Mouse (Mus musculus) liver, adult 2 months (tissue): ENCODE measurements around the gene Slc25a18. TPM values are rescaled to one million over a fixed set of nuclear protein-coding genes. Genes with fewer than 3 reads are reported as not detected.

Experiments used
- DNase-seq: peaks from one replicate; pipeline ENCODE4 v3.0.0-alpha.2; 2011; ENCODE audit warnings: low read depth, low spot score; ENCODE audit errors: extremely low read depth
- H3K27ac ChIP-seq: fragments of 200-500 bp; replicated peaks from 2 replicates; pipeline ENCODE4 v1.5.1; 2012; ENCODE audit warnings: low read depth, mild to moderate bottlenecking, control low read depth, inconsistent platforms, low read length; ENCODE audit not compliant: insufficient read depth
- H3K27me3 ChIP-seq: fragments of 200-500 bp; 2 replicates; pipeline ENCODE4 v1.6.1; 2012; ENCODE audit warnings: mild to moderate bottlenecking, moderate library complexity, low read length, inconsistent platforms; ENCODE audit not compliant: control insufficient read depth, insufficient read depth
- H3K36me3 ChIP-seq: fragments of 200-500 bp; 2 replicates; pipeline ENCODE4 v1.6.1; 2012; ENCODE audit warnings: low read length, inconsistent platforms; ENCODE audit not compliant: control insufficient read depth, insufficient read depth
- H3K4me1 ChIP-seq: fragments of 200-500 bp; 2 replicates; pipeline ENCODE4 v1.6.1; 2011; ENCODE audit warnings: low read length; ENCODE audit not compliant: control insufficient read depth, insufficient read depth
- H3K4me3 ChIP-seq: fragments of 200-500 bp; 2 replicates; pipeline ENCODE4 v1.5.1; 2011; ENCODE audit warnings: low read depth, mild to moderate bottlenecking, control low read depth, low read length, moderate library complexity; ENCODE audit not compliant: insufficient read depth
- H3K79me2 ChIP-seq: fragments of 200-500 bp; 2 replicates; pipeline ENCODE4 v1.6.1; 2012; ENCODE audit warnings: inconsistent platforms, mild to moderate bottlenecking, low read length, moderate library complexity; ENCODE audit not compliant: control insufficient read depth, insufficient read depth
- H3K9ac ChIP-seq: fragments of 200-500 bp; 2 replicates; pipeline ENCODE4 v1.6.1; 2012; ENCODE audit warnings: low read depth, mild to moderate bottlenecking, control low read depth, inconsistent platforms, low read length
- CTCF ChIP-seq: fragments of 200-500 bp; IDR thresholded peaks from 2 replicates; pipeline ENCODE4 v1.5.1; 2011; ENCODE audit warnings: low read depth, low read length, control low read depth
- POLR2A ChIP-seq: fragments of 200-500 bp; IDR thresholded peaks from 2 replicates; pipeline ENCODE4 v1.6.1; 2011; ENCODE audit warnings: low read length, control low read depth; ENCODE audit not compliant: insufficient read depth; ENCODE audit errors: extremely low read depth
- WGBS: fragments of 180-500 bp; shearing (Covaris S2); methylation state at CpG from one replicate; pipeline ENCODE4 v1.1.7; 2018; 5-methylcytosine and 5-hydroxymethylcytosine counted together
- polyA plus RNA-seq: library from polyadenylated mRNA; depleted of rRNA; stranded (reverse); fragments of >200 nt; gene quantifications from 2 replicates; pipeline ENCODE4 v1.2.3, GENCODE M21; 2012
- total RNA-seq: library from RNA; depleted of rRNA; stranded (reverse); fragments of >200 nt; gene quantifications from 2 replicates; pipeline ENCODE4 v1.2.3, GENCODE M21; 2014

Gene Slc25a18
- total and polyA plus RNA-seq, 2 experiments, result not detected

- no peak overlapping the region for H3K9ac ChIP-seq
- H3K79me2 ChIP-seq, result no peaks in the 10 kb centered on the region
- TF ChIP-seq POLR2A (no peak), CTCF (no peak)
- no peak overlapping the region for H3K4me3 ChIP-seq
- DNase-seq, result no peak
- H3K27ac ChIP-seq, result no peak overlapping the region
- peaks cover 18% of the 10 kb centered on the region for H3K36me3 ChIP-seq
- no peaks in the 10 kb centered on the region for H3K27me3 ChIP-seq
- 87% methylated on average over 11 of the region's 11 CpGs for WGBS
- no peaks in the 10 kb centered on the region for H3K4me1 ChIP-seq
Observed at GRCm38 (mm10) chr6:120790153-120790552, 16.8 kb downstream of the Slc25a18 start.

DNA sequence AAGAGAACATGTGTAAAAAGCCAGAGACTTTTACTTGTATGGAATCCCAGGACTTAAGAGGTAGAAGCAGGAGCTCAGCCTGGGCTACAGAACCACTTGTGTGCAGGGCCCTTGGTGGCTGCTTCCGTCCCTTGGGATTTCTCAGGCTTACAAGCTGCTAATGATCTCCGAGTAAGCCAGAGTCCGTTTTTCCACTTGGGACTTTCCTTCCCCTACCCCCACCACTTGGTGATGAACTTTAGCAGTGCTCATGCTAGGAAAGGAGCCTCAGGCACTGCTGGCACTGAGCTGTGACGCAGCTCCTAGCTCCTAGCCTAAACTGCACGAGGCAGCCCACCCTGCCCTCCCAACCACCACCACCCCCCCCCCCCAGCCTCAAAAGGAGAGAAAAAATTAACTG, 17.3 kb downstream of the Slc25a18 start:
- Histone ChIP-seq H3K4me1 (no peaks in the 10 kb centered on the region), H3K79me2 (no peaks in the 10 kb centered on the region), H3K27me3 (no peaks in the 10 kb centered on the region), H3K27ac (no peak overlapping the region), H3K4me3 (no peak overlapping the region), H3K9ac (no peak overlapping the region), H3K36me3 (peaks cover 21% of the 10 kb centered on the region)
- DNase-seq, result no peak
- no peak for TF ChIP-seq POLR2A
- TF ChIP-seq CTCF, result no peak
- 91% methylated on average over 5 of the region's 5 CpGs for WGBS

- H3K4me1 ChIP-seq, result no peaks in the 10 kb centered on the region
- H3K4me3 ChIP-seq, result no peak overlapping the region
- H3K27ac ChIP-seq, result no peak overlapping the region
- H3K79me2 ChIP-seq, result no peaks in the 10 kb centered on the region
- 73% methylated on average over 8 of the region's 8 CpGs for WGBS
- H3K27me3 ChIP-seq, result no peaks in the 10 kb centered on the region
- no peak for TF ChIP-seq POLR2A
- 0 out of 2 replicates have a peak, but pooled peaks have one; percentile 2 for TF ChIP-seq CTCF
- no peak overlapping the region for H3K9ac ChIP-seq
- H3K36me3 ChIP-seq, result peaks cover 41% of the 10 kb centered on the region
- DNase-seq, result no peak
Observed at GRCm38 (mm10) chr6:120792947-120793346, 19.6 kb downstream of the Slc25a18 start.

- 67% methylated on average over 5 of the region's 5 CpGs for WGBS
- Histone ChIP-seq H3K27me3 (no peaks in the 10 kb centered on the region), H3K79me2 (no peaks in the 10 kb centered on the region), H3K4me1 (no peaks in the 10 kb centered on the region), H3K9ac (no peak overlapping the region), H3K4me3 (no peak overlapping the region), H3K36me3 (peaks cover 62% of the 10 kb centered on the region), H3K27ac (no peak overlapping the region)
- TF ChIP-seq POLR2A (no peak), CTCF (no peak)
- DNase-seq, result peak; percentile 17
Observed at GRCm38 (mm10) chr6:120795422-120796086, 22.2 kb downstream of the Slc25a18 start.

- H3K79me2 ChIP-seq, result no peaks in the 10 kb centered on the region
- H3K27me3 ChIP-seq, result no peaks in the 10 kb centered on the region
- WGBS, result 95% methylated on average over 2 of the region's 2 CpGs
- no peak for TF ChIP-seq CTCF
- TF ChIP-seq POLR2A, result no peak
- peaks cover 66% of the 10 kb centered on the region for H3K36me3 ChIP-seq
- H3K4me1 ChIP-seq, result no peaks in the 10 kb centered on the region
- no peak for DNase-seq
- H3K4me3 ChIP-seq, result no peak overlapping the region
- no peak overlapping the region for H3K9ac ChIP-seq
- no peak overlapping the region for H3K27ac ChIP-seq
Observed at GRCm38 (mm10) chr6:120796111-120796510, 22.7 kb downstream of the Slc25a18 start.

DNA sequence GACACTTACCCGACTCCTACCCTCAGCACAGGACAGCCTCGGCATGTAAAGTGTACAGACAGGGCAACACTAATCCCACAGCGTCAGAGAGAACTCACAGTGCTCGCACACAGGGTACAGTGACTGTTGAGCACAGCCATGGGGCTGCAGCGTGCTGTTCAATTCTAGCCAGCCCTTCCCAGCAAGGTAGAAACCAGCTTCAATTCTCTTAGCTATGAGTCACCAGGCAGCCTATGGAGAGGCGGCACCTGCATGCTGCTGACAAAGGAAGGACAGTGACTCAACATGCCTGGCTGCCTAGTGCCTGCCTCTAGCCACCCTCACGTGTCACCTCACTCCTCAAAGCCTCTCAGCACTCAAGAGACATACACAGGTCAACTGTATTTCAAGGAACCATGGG, 24.6 kb downstream of the Slc25a18 start:
- H3K4me1 ChIP-seq, result no peaks in the 10 kb centered on the region
- DNase-seq, result no peak
- WGBS, result 94% methylated on average over 7 of the region's 7 CpGs
- no peak for TF ChIP-seq POLR2A
- no peak for TF ChIP-seq CTCF
- no peaks in the 10 kb centered on the region for H3K27me3 ChIP-seq
- H3K9ac ChIP-seq, result no peak overlapping the region
- H3K4me3 ChIP-seq, result no peak overlapping the region
- no peaks in the 10 kb centered on the region; the same call in 1 of the 2 replicates for H3K79me2 ChIP-seq
- H3K36me3 ChIP-seq, result peaks cover 75% of the 10 kb centered on the region
- H3K27ac ChIP-seq, result no peak overlapping the region
